Mouse (Mus musculus): ENCODE results near the gene Rtn1.
A peak's percentile ranks its signal among the peaks of the same experiment; 100 is the strongest.

The Rtn1 gene

DNA sequence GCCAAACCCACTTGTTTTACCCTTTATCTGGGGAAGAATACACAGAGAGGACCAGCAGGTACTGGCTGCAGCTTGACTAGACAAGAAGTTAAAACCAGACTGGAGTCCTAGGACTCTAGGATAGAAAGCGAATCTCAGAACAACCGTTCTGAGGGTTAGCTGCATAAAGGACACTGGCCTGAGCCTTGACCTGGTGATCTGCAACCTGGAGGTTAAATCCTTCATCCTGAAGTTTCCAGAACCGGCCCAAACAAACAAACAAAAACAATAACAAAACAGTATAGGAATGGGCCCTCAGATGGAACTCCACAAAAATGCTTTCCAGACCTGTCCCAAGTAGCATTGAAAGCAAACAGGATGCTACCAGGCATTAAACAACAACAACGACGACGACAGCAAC, at the start of gene Rtn1:
Rtn1 (minus strand) TSS at position 101 of the 400 bp plus-strand sequence.
- no peak for DNase-seq (ENCODE audit: low read depth)

DNA sequence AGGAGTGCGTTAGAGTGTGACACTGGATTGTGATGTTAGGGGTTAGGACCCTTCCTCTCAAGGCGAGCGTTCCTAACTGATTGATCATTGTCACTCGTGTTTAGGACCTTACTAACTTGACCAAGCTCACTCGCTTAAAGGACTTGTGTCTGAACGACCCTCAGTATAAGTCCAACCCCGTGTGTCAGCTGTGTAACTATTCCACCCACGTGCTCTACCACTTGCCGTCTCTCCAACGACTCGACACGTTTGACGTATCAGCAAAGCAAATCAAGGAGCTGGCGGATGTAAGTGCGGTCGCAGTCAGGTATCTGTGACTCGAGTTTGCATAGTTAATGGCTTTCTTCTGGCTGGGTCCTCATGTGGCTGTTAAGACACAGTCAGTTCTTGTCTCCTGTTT, 45.1 kb upstream of the Rtn1 start:
- DNase-seq (ENCODE audit: low read depth) = no peak

- no peak for DNase-seq (ENCODE audit: low read depth)
Measured at GRCm38 (mm10) chr12:72441839-72442576, 33.2 kb upstream of the Rtn1 start, which contains the start of gene Lrrc9. Gene Lrrc9 (plus strand): TSS chr12:72441866.

DNA sequence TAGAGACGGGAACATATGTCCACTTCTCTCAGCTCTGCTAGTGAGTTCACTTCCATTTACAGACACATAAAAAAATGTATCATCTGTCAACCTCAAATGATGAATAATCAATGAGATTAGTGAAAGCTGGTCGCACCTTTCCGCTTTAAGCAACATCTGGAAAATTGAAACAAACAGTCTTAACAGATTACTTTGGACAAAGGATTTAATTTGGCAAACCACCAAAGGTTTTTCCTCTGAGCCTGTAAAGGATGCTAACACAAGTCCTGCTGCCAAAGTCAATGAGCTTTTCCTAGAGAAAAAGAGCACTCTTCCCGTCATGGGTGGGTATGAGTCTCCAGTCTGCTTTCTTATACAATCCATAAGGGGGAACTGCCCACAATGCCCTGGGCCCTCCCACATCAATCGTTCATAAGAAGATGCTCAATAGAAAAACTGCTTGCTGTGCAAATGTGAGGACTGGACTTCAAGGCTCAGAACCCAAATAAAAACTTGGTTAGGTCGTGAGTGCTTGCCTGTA, 30.2 kb upstream of the Rtn1 start:
- no peak for DNase-seq (ENCODE audit: low read depth)

GRCm38 (mm10) chr12:72437676-72438341, 29.0 kb upstream of the Rtn1 start:
- no peak for DNase-seq (ENCODE audit: low read depth)

DNA sequence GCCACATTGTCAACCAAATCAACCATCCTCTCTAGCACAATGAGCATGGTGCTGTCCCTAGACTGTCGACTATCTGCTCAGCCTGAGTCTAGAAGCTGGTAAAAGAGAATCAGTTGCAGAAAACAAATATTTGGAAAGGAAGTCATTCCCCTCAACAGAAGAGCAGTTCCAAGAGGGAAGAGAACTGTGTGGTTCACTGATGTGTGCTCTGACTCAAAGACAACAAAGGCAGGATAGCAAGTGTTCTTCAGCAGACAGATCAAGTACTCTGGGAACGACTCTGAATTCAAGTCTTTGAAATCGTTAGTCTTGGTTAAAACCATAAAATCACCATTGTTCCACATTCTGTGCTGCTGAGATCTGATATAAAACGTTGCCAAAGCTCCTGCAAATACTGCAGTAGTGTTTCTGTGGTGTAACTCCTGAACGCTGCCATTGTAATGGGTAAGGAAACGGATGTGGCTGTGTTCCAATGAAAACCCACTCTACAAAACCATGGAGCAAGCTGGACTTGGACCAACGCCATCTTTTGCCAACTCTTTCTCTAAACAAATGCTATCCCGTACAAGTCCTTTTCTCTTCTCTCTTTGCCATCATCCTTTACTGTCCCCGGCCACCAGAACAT, 24.5 kb upstream of the Rtn1 start:
- DNase-seq (ENCODE audit: low read depth) = peak; percentile 14

GRCm38 (mm10) chr12:72432209-72432608, 23.4 kb upstream of the Rtn1 start:
- DNase-seq (ENCODE audit: low read depth) = no peak

GRCm38 (mm10) chr12:72427722-72428126, 18.9 kb upstream of the Rtn1 start:
- DNase-seq (ENCODE audit: low read depth) = peak; percentile 27

DNA sequence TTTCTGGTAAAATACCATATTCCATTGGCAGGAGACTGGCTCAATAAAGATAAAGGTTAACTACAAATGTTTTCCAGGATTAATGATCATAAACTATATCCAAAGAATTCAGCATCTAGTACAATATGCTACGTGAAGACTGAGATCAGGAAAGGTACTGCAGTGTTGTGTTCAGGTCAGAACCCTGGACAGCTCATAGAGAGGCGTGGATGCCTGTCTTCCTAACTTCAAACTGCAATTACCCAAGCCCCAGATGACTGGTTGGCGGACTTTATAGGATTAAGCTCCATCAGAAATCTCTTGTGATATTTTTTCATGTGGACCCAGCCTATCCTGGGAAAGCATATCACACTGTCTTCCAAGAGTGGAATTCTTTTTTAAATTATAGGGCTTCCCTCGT, 13.8 kb upstream of the Rtn1 start:
- DNase-seq (ENCODE audit: low read depth) = no peak

GRCm38 (mm10) chr12:72417762-72418161, 8.9 kb upstream of the Rtn1 start:
- DNase-seq (ENCODE audit: low read depth) = no peak

DNA sequence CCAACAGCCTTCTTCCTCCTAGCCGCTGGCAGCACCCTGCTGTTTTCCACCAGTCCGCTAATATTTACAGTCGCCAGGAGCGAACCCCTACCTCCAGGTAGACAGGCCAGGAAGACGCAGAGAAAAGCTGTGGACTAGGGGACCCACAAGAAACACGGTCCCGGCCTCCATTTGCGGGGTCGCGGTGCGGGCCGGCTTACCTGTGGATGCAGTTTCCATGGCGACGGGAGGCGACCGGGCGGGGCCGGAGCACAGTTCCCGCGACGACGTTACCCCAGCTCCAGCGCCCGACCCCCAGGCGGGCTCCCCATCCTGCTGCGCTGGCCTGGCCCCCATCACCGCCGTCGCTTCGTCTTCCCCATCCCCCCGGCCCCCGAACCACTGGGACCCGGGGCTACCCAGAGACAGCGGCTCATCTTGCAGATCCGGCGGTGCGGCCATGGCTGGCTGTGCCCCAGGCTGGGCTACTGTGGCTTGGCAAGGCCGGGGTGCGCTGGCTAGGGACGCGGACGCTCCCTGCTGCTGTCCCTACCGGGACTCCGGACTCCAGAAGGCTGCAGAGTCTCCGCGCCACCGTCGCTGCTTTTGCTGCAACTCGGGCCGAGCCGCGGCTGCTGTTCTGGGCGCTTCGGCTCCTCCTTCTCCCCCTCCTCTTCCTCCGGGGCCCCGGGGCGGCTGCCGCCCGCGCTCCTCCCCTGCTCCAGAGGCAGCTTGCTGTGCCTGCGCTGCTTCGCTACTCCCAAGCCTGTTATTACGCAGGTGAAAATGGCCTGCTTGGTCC, 553 bp downstream of the Rtn1 start:
- DNase-seq (ENCODE audit: low read depth) = no peak

DNA sequence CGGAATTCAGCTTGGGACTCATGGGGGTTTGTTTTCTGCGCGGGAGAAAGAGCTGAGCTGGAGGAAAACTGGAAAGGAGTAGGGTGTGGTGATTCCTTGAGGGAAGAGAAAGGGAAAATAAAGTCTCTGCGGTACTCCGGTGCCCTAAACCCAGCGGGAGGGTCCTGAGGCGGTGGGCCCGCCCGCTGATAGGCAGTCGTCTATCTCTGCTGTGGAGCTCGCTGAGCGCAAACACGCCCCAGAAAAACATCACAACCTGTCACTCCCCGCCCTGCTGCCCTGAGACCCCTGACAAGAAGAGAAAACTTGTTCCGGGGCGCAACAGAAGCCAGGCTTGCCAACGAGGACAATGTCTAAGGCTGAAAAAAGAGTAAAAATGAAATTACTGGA, 1.1 kb downstream of the Rtn1 start:
- no peak for DNase-seq (ENCODE audit: low read depth)

DNA sequence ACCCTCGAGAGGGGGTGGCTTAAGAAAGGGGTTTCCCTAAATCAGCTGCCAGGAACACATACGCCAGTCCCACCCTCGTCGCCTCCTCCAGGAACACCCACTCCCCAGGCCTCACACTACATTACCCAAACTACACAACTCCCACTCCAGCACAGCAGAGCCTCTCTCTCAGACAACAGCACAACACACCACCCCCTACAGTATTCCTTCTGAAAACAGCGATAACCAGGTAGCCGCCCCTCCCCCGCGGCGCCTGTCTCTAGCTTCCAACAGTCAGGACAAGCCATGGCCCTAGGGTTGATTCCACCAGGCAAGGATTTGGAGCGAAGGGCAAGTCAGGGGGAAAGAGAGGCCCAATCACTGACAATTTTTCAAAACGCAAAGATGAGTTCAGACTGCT, 1.7 kb downstream of the Rtn1 start:
- DNase-seq (ENCODE audit: low read depth) = no peak

DNA sequence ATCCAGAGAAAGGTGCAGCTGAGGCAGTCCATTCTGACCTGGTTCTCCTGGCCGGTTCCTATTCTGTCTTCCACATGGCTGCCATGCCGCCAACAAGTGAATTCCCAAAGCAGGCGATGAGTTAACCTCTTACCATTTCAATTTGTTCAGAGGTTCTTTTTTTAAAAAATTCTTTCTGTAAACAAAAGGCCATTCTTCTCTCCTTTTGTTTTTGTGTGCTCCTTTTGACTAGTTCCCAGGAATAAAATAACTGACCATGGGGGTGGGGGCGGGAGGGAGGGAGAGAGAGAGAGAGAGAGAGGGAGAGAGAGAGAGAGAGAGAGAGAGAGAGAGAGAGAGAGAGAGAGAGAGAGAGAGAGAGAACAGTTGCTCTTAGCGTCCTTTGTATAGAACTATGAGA, 3.8 kb downstream of the Rtn1 start:
- no peak for DNase-seq (ENCODE audit: low read depth)

- no peak for DNase-seq (ENCODE audit: low read depth)
Measured at GRCm38 (mm10) chr12:72393046-72393805, 15.6 kb downstream of the Rtn1 start.

DNA sequence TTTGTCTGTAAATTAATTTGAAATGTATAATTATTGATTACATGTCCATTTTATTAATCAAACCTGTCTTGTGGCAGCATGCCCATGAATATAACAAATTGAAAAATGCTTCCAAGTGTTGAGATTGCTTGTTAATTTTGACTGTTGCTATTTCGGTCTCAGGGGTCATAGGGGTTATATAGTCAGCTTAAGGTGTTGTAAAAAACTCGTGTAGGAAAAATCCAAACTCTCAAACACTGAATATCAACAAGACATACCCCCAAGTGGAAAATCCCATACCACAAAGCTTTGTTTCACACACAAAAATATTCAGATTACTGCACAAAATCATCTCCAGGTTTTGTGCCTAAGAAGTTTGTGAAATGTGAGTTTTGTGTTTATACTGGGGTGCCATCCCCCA, 18.5 kb downstream of the Rtn1 start:
- no peak for DNase-seq (ENCODE audit: low read depth)

DNA sequence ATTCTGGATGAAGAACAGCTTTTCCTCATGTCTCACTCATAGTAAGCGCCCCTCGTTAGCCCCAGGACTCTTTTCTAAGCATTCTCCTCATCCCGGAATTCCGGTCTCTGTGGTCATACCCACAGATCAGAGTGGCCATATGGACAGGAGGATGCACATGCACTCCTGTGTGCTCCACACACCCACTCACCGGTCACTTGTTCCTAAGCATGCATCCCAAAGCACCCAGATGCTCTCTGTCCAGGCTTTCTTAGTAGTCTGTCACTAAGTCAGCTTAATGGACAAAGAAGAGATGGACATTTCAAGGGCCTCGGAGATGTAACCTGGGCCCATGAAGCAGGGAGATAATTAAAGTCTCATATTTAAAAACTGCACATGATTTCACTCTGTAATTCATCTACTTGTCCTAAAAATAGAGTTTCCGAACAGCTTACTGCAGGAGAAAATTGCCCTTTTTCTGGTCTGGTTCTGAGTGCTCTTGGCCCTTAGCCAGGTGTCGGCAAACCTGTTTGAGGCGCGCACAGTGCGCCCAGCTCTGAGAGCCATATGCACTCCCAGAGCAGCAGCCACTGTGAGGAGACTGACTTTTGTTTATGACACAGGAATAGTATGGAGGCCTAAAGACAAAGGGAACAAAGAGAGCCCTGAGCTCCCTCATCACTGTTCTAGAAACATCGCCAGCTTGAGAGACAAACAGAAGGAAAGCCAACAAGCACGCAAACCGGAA, 19.3 kb downstream of the Rtn1 start:
- DNase-seq (ENCODE audit: low read depth) = no peak

GRCm38 (mm10) chr12:72388835-72389234, 20.0 kb downstream of the Rtn1 start:
- DNase-seq (ENCODE audit: low read depth) = no peak

DNA sequence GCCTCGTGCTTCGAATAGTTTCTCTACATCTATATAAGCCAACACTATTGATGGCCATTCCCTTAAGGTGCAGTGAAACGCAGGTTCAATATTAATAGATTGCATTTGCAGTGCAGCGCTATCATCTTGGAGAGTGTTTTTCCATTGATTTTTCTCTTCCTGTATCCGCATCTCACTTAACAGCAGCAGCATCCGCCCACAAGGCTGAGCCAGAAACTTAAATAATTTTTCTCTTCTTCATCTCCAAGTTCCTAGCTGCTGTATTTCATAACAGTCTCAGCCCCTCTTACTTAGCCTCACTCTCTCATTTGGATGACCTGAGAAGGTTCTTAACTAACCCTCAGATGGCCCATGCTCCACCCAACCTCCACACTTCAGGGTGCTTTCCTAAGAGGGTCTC, 20.7 kb downstream of the Rtn1 start:
- no peak for DNase-seq (ENCODE audit: low read depth)

GRCm38 (mm10) chr12:72376309-72376708, 32.5 kb downstream of the Rtn1 start:
- DNase-seq (ENCODE audit: low read depth) = no peak

GRCm38 (mm10) chr12:72374823-72375225, 34.0 kb downstream of the Rtn1 start:
- DNase-seq (ENCODE audit: low read depth) = no peak

All from fibroblast of lung, adult 2 months (primary cell).